Mouse (Mus musculus): Measurements from ENCODE around the gene Senp3.
"Not testable (repeated sequence)": the region's sequence is repeated elsewhere in the genome, so short reads cannot be mapped to it uniquely, and the experiment has no call there.

Gene Senp3

DNA sequence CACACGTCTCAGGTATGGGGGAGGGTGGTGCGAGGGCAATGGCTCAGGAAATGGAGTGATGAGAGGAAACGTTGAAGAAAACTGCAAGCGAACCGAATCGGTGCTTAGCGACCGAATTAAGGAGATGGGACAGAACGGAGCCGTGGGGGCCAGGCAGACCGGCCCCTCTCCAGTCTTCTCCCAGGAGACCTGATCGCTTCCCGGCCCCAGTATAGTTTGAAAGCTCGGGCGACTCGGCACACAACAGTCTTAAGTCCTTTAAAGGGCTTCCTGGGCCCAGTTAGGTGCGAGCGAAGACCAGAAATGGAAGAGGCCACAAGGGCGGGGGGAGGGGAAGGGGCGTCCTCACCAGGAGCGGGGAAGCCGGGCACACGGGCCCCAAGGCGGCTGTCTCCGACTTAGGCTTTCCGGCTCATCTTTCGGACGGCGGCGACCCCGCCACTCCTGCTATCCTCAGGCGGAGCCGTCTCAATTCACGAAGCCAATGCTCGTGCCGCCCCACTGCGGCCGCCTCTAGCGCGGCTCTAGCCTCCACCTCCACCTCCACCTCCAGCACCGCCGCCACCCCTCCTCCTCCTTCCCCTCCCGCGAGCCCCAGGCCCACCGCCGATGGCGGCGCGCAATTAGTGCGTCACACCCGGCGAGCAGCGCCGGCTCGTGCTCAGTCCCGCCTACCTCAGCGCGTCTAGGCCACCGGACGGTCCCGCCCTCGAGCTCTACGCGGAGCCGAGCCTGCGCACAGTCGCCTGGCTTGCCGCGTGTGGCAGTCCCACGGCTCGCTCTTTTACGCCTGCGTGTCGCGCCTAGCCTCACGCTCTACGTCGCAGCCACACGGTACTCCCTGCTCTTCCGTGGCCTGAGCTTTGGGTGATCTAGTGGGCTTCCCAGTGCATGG lies at the start of gene Senp3:
Gene Senp3 (minus strand): TSS at position 771 of the 895 bp plus-strand sequence.
- peak; percentile 99 for DNase-seq

GRCm38 (mm10) chr11:69731408-69731807 lies 49.5 kb upstream of the Senp3 start:
- DNase-seq = not testable (repeated sequence)

DNA sequence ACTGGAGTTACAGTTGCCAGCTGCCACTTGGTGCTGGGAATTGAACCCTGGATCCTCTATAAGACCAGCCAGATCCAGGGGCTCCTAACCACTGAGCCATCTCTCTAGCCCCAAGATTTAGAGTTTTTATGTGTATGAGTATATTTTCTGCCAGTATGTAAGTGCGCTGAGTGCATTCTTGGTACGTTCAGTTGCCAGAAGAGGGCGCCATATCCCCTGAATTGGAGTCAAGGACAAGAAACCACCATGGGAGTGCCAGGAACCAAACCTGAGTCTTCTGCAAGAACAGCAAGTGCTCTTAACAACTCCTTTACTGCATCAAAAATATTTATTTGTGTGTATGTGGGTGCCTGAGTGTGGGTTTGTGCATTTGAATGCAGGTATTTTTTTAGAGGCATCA lies 47.2 kb upstream of the Senp3 start:
- DNase-seq = peak; percentile 73

DNA sequence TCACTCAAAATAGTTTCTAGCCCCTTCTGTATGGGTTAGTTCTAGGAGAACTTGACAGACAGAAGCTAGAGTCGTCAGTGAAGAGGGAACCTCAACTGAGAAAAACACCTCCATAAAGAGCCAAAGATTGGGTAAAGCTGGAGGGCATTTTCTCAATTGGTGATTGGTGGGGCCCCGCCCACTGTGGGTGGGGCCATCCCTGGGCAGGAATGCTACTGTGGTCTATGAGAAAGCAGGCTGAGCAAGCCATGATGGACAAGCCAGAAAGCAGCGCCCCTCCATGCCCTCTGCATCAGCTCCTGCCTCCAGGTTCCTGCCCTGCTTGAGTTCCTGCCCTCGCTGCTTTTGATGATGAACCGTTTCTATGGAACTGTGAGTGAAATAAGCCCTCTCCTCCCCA lies 44.1 kb upstream of the Senp3 start:
- DNase-seq = peak; percentile 21

DNA sequence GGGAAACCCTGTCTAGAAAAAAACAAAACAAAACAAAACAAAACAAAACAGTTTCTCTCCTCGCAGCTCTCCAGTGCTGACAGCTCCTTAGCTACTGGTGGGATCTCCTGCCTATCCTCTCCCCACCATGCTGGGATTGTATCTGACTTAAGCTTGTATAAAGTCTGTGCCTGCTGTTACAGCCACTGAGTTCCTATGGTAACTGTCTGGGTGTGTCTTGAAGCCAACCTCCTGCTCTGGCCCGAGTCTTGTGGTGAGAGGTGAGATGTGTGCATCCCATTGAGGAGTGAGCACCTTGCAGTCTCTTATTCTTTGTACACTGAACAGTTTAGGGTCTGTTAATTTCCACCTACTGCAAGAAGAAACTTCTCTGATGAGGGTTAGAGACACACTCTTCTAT lies 41.2 kb upstream of the Senp3 start:
- no peak for DNase-seq

DNA sequence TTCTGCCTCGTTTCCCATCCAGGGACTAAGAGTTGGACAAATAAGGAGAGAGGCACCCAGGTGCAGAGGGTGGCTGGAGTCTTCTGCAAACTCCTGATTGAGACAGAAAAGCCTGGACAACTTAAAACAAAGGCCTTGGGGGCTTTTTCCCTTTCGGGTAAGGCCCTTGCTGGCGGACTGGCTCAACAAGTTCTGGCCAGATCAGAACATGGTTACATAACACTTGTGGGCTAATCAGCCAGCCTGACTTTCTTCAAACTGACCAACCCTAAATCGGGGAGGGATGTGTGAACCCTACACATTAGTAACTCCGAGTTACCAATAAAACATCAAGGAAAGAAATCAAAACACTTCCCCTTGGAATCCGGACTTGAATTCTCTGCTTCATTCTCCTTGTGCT lies 39.0 kb upstream of the Senp3 start:
- no peak for DNase-seq

GRCm38 (mm10) chr11:69719423-69719822 lies 37.5 kb upstream of the Senp3 start:
- no peak for DNase-seq

GRCm38 (mm10) chr11:69718661-69719060 lies 36.8 kb upstream of the Senp3 start:
- DNase-seq = peak; percentile 34

DNA sequence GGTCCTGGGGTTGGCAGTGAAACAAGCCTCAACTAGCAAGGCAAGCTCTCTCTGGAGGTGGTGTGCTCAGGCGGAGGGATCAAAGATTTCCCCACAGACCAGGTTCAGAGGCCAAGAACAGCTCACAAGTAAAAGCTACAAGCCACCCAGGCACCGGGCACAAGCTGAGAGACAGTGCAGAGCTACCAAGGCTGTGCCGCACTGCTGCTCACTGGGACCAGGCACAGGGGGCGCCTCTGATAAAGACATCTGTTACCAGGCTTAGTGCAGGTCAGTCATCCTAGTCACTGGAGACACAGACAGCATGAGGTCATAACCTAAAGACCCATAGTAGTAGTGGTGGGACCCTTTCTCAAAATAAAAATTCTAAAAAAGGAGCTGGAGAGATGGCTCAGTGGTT lies 35.1 kb upstream of the Senp3 start:
- no peak for DNase-seq

- peak; percentile 33 for DNase-seq
Measured at GRCm38 (mm10) chr11:69715929-69716328, 34.0 kb upstream of the Senp3 start.

GRCm38 (mm10) chr11:69715482-69715881 lies 33.6 kb upstream of the Senp3 start:
- peak; percentile 68 for DNase-seq

DNA sequence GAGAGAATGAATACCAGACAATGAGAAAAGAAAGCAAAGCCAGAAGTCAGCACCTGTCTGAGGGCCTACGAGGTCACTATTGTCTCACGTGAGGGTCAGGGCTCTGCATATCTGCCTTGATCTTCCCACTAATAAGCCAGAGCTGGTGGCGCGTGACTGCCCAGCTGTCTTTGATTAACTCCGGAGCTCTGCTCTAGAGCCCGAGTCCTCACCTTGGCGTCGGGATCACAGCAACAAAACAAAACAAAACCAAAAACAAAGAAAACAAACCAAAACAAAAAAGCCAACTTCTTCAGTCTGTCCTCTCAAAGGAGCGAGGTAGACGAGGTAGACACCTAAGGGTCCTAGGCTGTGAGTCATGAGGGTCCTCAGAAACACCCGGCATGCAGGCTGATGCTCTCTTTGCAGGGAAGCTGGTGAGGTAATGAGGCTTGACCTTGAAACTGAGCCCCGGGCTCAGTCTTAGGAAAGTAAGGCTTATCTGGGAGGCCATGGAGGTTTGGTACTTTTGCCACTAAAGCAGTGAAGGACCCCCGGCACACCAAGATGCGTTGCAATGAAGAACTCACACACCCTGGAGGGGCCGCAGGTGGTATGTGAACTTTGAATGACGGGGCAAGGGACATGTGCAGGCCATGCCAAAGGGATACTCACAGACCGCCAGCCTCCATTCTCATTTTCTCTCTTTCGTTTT lies 32.9 kb upstream of the Senp3 start:
- peak; percentile 73 for DNase-seq

GRCm38 (mm10) chr11:69712954-69713672 lies 31.2 kb upstream of the Senp3 start:
- peak; percentile 33 for DNase-seq

GRCm38 (mm10) chr11:69711082-69711481 lies 29.2 kb upstream of the Senp3 start:
- no peak for DNase-seq

GRCm38 (mm10) chr11:69710470-69710869 lies 28.6 kb upstream of the Senp3 start:
- no peak for DNase-seq

DNA sequence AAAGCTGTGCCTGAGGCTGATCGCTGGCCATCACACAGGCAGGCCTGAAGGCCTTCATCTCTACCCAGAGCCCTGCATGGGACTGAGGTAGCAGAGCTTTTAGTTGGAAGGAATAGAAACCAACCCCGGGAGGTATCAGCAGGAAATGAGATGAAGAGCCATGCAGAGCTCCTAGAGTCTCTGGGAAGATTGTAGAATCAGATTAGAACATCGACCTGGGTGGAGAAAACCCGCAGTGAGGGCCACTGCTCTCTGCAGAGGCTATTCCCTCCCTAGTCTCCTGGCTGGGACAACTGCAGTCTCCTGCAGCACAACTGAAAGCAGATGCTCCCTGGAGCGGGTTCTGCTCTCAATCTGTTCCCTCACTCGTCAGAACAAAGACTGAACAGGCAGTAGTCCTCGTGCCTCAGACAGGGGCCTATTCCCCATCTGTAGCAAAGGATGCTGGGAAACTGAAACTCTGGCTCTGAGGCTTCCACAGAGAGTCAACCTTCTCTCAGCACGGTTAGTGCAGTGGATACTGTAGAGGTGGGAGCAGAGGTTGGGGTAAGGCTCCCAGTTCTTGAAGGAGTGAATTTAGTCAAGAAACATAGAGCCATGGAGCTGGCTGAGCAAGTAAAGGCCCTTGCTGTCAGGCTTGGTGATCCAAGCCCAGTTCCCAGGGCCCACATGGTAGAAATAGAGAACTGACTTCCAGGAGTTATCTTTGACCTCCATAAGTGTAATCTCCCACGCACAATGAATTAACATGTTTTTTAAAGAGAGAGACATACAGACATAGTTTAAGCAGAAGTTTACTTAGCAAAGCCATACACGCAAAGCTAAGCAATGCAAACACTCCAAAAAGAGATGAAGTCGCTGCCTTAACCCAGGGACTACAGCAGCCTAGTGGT lies 27.9 kb upstream of the Senp3 start:
- no peak for DNase-seq

DNA sequence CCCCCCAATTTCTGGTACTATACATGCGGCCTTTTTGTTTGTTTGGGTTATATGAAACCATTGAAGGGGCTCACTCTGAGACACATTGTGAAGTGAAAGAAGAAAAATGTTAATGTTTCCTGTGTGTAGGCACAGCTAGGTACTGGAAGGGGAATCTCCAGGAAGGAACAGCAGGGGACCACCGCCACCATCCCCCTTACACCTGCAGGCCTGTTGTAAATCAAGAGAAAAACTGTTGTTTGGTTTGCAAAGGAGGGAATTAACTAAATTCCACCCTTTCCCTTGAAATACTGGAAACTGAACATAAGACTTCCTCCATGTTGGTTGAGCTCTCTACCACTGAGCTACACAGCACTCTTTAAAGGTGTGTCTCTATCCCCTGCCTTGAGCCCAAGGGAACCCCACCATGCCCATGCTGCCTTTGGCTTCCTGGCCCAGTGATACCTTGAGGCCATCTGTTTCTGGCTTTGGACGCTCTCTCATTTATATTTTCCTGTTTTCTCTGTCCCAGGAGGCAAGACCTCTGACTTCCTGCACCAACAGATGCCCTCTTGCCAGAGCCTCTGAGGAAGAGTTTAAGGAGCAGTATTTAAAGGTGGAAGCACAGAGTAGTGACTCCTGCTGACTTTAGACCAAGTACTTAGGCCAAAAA lies 26.9 kb upstream of the Senp3 start:
- no peak for DNase-seq

- DNase-seq = no peak
Measured at GRCm38 (mm10) chr11:69707873-69708381, 26.0 kb upstream of the Senp3 start.

DNA sequence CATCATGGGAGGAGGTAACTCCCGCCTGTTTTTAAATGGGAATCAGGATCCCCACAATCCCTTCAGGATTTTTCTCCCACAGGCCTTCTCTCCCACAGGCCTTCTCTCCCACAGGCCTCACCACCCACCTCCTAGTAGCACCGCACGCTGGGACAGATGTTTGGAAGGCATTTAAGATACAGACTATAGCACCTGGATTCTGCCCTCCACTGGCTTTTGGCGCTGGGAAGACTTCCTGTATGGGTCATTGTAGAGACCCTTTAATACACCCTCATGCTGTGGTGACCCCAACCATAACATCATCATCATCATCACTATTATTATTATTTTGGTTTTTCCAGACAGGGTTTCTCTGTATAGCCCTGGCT lies 25.6 kb upstream of the Senp3 start:
- no peak for DNase-seq

DNA sequence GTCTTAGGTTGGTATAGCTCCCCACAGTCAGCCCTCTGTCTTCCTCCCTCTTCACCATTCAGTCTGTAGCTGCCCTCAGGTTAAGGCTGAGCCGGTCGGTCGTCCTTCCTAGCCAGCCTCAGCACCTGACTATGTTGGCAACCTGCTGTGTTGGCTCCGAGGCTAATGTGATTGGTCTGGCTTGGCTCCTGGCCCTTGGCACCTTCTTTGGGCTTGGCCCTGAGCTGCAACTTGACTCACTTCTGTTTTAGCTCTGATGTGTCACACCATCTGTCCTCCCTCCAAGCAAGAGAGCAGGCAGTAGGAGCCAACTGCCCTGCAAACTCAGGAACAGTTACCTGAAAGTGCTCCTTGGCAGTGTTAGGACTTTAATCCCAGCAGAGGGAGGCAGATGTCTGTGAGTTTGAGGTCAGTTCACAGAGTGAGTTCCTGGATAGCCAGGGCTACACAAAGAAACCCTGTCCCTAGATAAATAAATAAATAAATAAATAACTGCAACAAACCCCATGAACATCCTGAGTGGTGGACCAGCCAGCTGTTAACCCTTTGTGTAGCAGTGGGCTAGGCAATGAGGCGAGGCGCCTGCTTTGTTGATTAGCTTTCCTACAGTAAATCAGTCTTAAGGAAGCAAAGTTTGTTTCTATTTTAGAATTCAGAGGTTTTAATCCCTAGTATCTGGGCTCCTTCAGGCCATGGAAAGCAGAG lies 25.0 kb upstream of the Senp3 start:
- peak; percentile 60 for DNase-seq

- DNase-seq = no peak
Measured at GRCm38 (mm10) chr11:69704613-69705010, 22.7 kb upstream of the Senp3 start.
